Mouse (Mus musculus) bone marrow macrophage, adult 2 months (primary cell): ENCODE results near the gene Mical3. TPM values are rescaled to one million over a fixed set of nuclear protein-coding genes. Genes with fewer than 3 reads are reported as not detected.

Experiments
- H3K27ac ChIP-seq: 2 replicates; pipeline ENCODE4 v1.5.1; 2012; ENCODE audit warnings: low read depth, low read length; ENCODE audit not compliant: insufficient read depth
- H3K4me1 ChIP-seq: 2 replicates; pipeline ENCODE4 v1.6.1; 2012; ENCODE audit warnings: low read length; ENCODE audit not compliant: control insufficient read depth, insufficient read depth
- H3K4me3 ChIP-seq: 2 replicates; pipeline ENCODE4 v1.5.1; 2012; ENCODE audit warnings: mild to moderate bottlenecking, low read length, moderate library complexity; ENCODE audit not compliant: insufficient read depth
- CTCF ChIP-seq: IDR thresholded peaks from 2 replicates; pipeline ENCODE4 v1.5.1; 2012; ENCODE audit warnings: low read depth, mild to moderate bottlenecking, low read length, moderate library complexity
- POLR2A ChIP-seq: IDR thresholded peaks from 2 replicates; pipeline ENCODE4 v1.6.1; 2012; ENCODE audit warnings: mild to moderate bottlenecking, low read depth, low read length, borderline replicate concordance
- polyA plus RNA-seq: library from polyadenylated mRNA; stranded (reverse); fragments of >200 nt; gene quantifications from 2 replicates; pipeline ENCODE4 v1.2.4, GENCODE M21; 2012; ENCODE audit not compliant: missing spikeins, insufficient read depth, insufficient read length

Gene Mical3
- polyA plus RNA-seq, 1 experiment = 4.1 TPM

DNA sequence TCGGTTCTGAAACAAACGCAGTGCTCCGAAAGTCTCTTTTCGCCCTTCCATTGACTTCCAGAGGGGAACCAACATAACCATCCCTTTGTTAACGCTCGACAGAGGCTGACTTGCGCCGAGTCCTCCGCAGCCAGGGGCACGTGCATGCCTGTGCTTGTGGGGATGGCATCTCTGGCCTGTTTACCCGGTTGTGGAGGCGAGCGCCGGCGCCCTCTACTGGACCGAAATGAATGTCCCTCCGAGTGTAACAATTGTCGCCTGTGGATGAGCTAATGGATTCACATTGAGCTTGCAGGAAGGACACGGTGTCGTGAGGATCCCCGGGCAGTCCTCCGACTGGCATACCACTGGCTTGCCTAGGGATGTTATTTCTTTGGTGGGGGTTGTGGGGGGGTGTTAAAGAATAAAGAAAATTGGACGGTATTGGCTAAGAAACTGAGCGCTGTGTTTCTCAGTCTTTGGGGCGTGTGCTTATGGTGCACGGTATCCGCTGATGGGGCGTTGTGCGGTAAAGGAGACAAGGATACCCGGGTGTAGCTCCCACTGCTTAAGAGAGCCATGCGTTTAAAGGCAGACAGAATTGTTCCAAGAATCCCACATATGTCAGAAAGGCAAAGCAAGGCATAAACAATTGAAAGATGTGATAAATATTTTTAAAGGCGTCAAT is 627 bp downstream of the Mical3 start:
- TF ChIP-seq CTCF (peak; percentile 72), POLR2A (no peak)
- no peak overlapping the region for H3K27ac ChIP-seq
- H3K4me3 ChIP-seq = peak overlapping the region; percentile 43
- H3K4me1 ChIP-seq = 0 out of 2 replicates have a peak, but pooled peaks cover 2% of the 10 kb centered on the region

DNA sequence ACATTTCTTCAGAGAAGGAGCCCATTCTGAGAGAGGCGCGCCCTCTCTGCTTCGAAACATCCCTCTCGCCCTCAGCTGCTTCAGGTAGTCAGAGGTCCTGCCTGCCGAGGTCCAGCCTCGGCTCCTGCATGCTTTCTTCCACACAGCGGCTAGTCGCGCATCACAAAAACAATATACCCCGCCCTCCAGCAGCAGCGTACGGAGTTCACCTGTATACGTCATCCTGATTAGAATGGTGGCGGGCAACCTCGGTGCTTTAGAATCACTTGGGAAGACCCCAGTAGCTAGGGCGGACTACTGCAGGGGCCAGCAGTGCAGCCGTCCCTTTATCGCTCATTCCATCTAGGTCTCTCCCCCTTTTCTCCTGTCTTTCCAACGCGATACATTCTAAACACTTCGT is 1.3 kb downstream of the Mical3 start:
- Histone ChIP-seq H3K4me1 (no peaks in the 10 kb centered on the region), H3K4me3 (peak overlapping the region; percentile 9; the same call in 1 of the 2 replicates), H3K27ac (no peak overlapping the region)
- TF ChIP-seq CTCF (no peak), POLR2A (no peak)

GRCm38 (mm10) chr6:121128736-121129135 is 2.1 kb downstream of the Mical3 start:
- Histone ChIP-seq H3K4me1 (no peaks in the 10 kb centered on the region), H3K4me3 (no peak overlapping the region), H3K27ac (no peak overlapping the region)
- no peak for TF ChIP-seq POLR2A
- TF ChIP-seq CTCF = no peak

DNA sequence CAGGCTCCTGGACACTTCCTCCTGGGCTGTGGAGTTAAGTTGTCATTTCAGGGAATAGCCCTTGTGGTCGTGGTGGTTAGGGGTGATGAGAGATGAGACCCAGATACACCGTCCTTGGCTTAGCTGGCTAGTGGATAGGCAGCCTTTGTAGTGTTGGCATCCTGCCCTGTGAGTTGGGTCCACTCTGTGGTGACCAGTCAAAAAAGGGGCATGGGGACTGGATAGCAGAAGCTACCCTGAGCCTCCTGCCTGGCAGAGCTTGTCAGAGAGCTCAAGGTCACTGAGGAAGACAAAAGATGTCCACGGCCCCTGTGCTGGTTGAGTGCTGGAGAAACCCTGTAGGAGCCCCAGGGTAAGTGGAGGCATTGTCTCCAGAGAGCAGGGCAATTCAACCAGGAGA is 3.1 kb downstream of the Mical3 start:
- Histone ChIP-seq H3K4me1 (no peaks in the 10 kb centered on the region), H3K27ac (no peak overlapping the region), H3K4me3 (no peak overlapping the region)
- TF ChIP-seq POLR2A (no peak), CTCF (no peak)

GRCm38 (mm10) chr6:121126202-121126601 is 4.6 kb downstream of the Mical3 start:
- TF ChIP-seq CTCF (no peak), POLR2A (no peak)
- Histone ChIP-seq H3K4me3 (no peak overlapping the region), H3K27ac (no peak overlapping the region), H3K4me1 (no peaks in the 10 kb centered on the region)

- H3K4me1 ChIP-seq = no peaks in the 10 kb centered on the region
- H3K27ac ChIP-seq = no peak overlapping the region
- H3K4me3 ChIP-seq = no peak overlapping the region
- TF ChIP-seq POLR2A = no peak
- no peak for TF ChIP-seq CTCF
Observed at GRCm38 (mm10) chr6:121122739-121123241, 8.0 kb downstream of the Mical3 start.

GRCm38 (mm10) chr6:121120776-121121175 is 10.0 kb downstream of the Mical3 start:
- no peaks in the 10 kb centered on the region for H3K4me1 ChIP-seq
- H3K27ac ChIP-seq = no peak overlapping the region
- H3K4me3 ChIP-seq = no peak overlapping the region
- TF ChIP-seq CTCF = no peak
- TF ChIP-seq POLR2A = no peak

GRCm38 (mm10) chr6:121117971-121118755 is 12.6 kb downstream of the Mical3 start:
- Histone ChIP-seq H3K4me1 (no peaks in the 10 kb centered on the region), H3K4me3 (no peak overlapping the region), H3K27ac (no peak overlapping the region)
- no peak for TF ChIP-seq POLR2A
- TF ChIP-seq CTCF = no peak

- Histone ChIP-seq H3K4me1 (no peaks in the 10 kb centered on the region), H3K4me3 (no peak overlapping the region), H3K27ac (no peak overlapping the region)
- TF ChIP-seq CTCF (peak; percentile 44; the same call in 1 of the 2 replicates), POLR2A (no peak)
Observed at GRCm38 (mm10) chr6:121117142-121117541, 13.7 kb downstream of the Mical3 start.

DNA sequence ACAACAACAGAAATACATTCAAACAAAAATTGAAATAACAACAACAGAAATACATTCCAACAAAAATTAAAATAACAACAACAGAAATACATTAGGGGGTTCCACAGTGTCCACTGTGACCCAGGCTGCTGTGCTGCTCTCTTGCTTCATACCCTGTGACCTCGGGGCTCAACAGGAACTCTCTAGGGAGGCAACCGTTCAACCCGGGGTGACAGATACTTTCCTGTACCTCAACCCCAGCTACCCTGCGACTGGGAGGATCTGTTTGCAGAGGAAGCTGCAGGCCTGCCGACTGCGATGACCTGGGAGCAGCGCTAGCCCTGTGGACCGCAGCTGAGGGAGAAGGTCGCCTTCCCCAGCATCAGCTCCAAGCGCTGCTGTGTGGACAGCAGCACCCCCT is 14.4 kb downstream of the Mical3 start:
- no peak overlapping the region for H3K4me3 ChIP-seq
- H3K4me1 ChIP-seq = no peaks in the 10 kb centered on the region
- H3K27ac ChIP-seq = no peak overlapping the region
- TF ChIP-seq CTCF = no peak
- no peak for TF ChIP-seq POLR2A
